Mouse (Mus musculus) heart, embryonic 11.5 days (tissue): Measurements from ENCODE around the gene Ctnnb1. TPM values are rescaled to one million over a fixed set of nuclear protein-coding genes. Genes with fewer than 3 reads are reported as not detected.

Experiments used
- ATAC-seq: fragments of 200-750 bp; cut with Nextera tagmentation; replicated peaks from 2 replicates; pipeline ENCODE4 v1.8.0; 2017; ENCODE audit warnings: moderate library complexity; ENCODE audit not compliant: insufficient number of reproducible peaks, low FRiP score, low TSS enrichment
- H3K27ac ChIP-seq: fragments of 300-500 bp; sonication (generic); 2 replicates; pipeline ENCODE4 v1.5.1; 2014; ENCODE audit warnings: mild to moderate bottlenecking, low read depth, low read length
- H3K27me3 ChIP-seq: fragments of 300-500 bp; sonication (generic); 2 replicates; pipeline ENCODE4 v1.6.1; 2014; ENCODE audit warnings: mild to moderate bottlenecking, low read length, mixed read lengths; ENCODE audit not compliant: control insufficient read depth, insufficient read depth
- H3K36me3 ChIP-seq: fragments of 300-500 bp; sonication (generic); 2 replicates; pipeline ENCODE4 v1.6.1; 2014; ENCODE audit warnings: mild to moderate bottlenecking, low read length, moderate library complexity, mixed read lengths; ENCODE audit not compliant: control insufficient read depth, insufficient read depth
- H3K4me1 ChIP-seq: fragments of 300-500 bp; sonication (generic); 2 replicates; pipeline ENCODE4 v1.6.1; 2014; ENCODE audit warnings: low read length; ENCODE audit not compliant: control insufficient read depth, insufficient read depth
- H3K4me2 ChIP-seq: fragments of 300-500 bp; sonication (generic); 2 replicates; pipeline ENCODE4 v1.6.1; 2014; ENCODE audit warnings: mild to moderate bottlenecking, moderate library complexity
- H3K4me3 ChIP-seq: fragments of 300-500 bp; sonication (generic); 2 replicates; pipeline ENCODE4 v1.5.1; 2014; ENCODE audit warnings: low read depth, low read length
- H3K9ac ChIP-seq: fragments of 300-500 bp; sonication (generic); 2 replicates; pipeline ENCODE4 v1.6.1; 2014; ENCODE audit warnings: mild to moderate bottlenecking, low read depth, low read length, moderate library complexity
- H3K9me3 ChIP-seq: fragments of 300-500 bp; sonication (generic); replicated peaks from 2 replicates; pipeline ENCODE4 v1.6.1; 2016; ENCODE audit warnings: low read length; ENCODE audit not compliant: control insufficient read depth
- WGBS: fragments of 180-500 bp; shearing (Covaris S2); extraction: QIAGEN DNeasy Blood & Tissue Kit; methylation state at CpG from one replicate; pipeline ENCODE4 v1.1.7; 2014; ENCODE audit not compliant: insufficient replicate concordance; 5-methylcytosine and 5-hydroxymethylcytosine counted together
- polyA plus RNA-seq: library from polyadenylated mRNA; unstranded; fragments of >200 nt; fragmentation: Nextera tagmentation; extraction: Ambion mirVana; gene quantifications from 2 replicates; pipeline ENCODE4 v1.2.1, GENCODE M21; 2014

Ctnnb1 gene
- polyA plus RNA-seq, 1 experiment from 2014 or later: 433 TPM

- H3K4me2 ChIP-seq: no peak overlapping the region
- no peak for ATAC-seq
- WGBS: 50% methylated on average over 9 of the region's 9 CpGs
Observed at GRCm38 (mm10) chr9:120988088-120988487, 59.1 kb downstream of the Ctnnb1 start.

GRCm38 (mm10) chr9:120989806-120990700, 61.0 kb downstream of the Ctnnb1 start:
- no peak overlapping the region for H3K4me2 ChIP-seq
- H3K36me3 ChIP-seq: no peaks in the 10 kb centered on the region
- H3K4me3 ChIP-seq: no peak overlapping the region
- ATAC-seq: no peak
- H3K9ac ChIP-seq: no peak overlapping the region
- H3K9me3 ChIP-seq: no peaks in the 10 kb centered on the region
- 73% methylated on average over 15 of the region's 15 CpGs for WGBS
- peaks cover 24% of the 10 kb centered on the region for H3K4me1 ChIP-seq
- H3K27ac ChIP-seq: no peak overlapping the region
- no peaks in the 10 kb centered on the region for H3K27me3 ChIP-seq

More at GRCm38 (mm10) chr9:120988088-120988487, 59.1 kb downstream of the Ctnnb1 start:
- H3K4me3 ChIP-seq: no peak overlapping the region
- no peaks in the 10 kb centered on the region for H3K27me3 ChIP-seq
- H3K27ac ChIP-seq: no peak overlapping the region
- no peaks in the 10 kb centered on the region for H3K9me3 ChIP-seq
- H3K36me3 ChIP-seq: no peaks in the 10 kb centered on the region
- no peak overlapping the region for H3K9ac ChIP-seq
- peaks cover 24% of the 10 kb centered on the region for H3K4me1 ChIP-seq

GRCm38 (mm10) chr9:120991801-120992200, 62.8 kb downstream of the Ctnnb1 start:
- H3K27ac ChIP-seq: no peak overlapping the region
- no peak overlapping the region for H3K4me2 ChIP-seq
- peaks cover 20% of the 10 kb centered on the region for H3K4me1 ChIP-seq
- no peaks in the 10 kb centered on the region for H3K36me3 ChIP-seq
- ATAC-seq: no peak
- H3K27me3 ChIP-seq: no peaks in the 10 kb centered on the region
- H3K9ac ChIP-seq: no peak overlapping the region
- no peaks in the 10 kb centered on the region for H3K9me3 ChIP-seq
- 67% methylated on average over 2 of the region's 2 CpGs for WGBS
- H3K4me3 ChIP-seq: no peak overlapping the region

- Histone ChIP-seq H3K4me2 (no peak overlapping the region), H3K4me1 (peaks cover 8% of the 10 kb centered on the region), H3K4me3 (no peak overlapping the region), H3K9ac (no peak overlapping the region), H3K27me3 (no peaks in the 10 kb centered on the region), H3K36me3 (no peaks in the 10 kb centered on the region), H3K9me3 (no peaks in the 10 kb centered on the region), H3K27ac (no peak overlapping the region)
- no peak for ATAC-seq
- 73% methylated on average over 10 of the region's 10 CpGs for WGBS
Observed at GRCm38 (mm10) chr9:120993004-120993403, 64.0 kb downstream of the Ctnnb1 start.

GRCm38 (mm10) chr9:120994223-120995155, 65.5 kb downstream of the Ctnnb1 start:
- 67% methylated on average over 15 of the region's 15 CpGs for WGBS
- Histone ChIP-seq H3K27ac (no peak overlapping the region), H3K4me1 (0 out of 2 replicates have a peak, but pooled peaks cover 3% of the 10 kb centered on the region), H3K9me3 (no peaks in the 10 kb centered on the region), H3K4me3 (no peak overlapping the region), H3K4me2 (no peak overlapping the region), H3K36me3 (no peaks in the 10 kb centered on the region), H3K27me3 (no peaks in the 10 kb centered on the region), H3K9ac (no peak overlapping the region)
- ATAC-seq: no peak

- ATAC-seq: no peak
- no peak overlapping the region for H3K27ac ChIP-seq
- H3K27me3 ChIP-seq: no peaks in the 10 kb centered on the region
- no peaks in the 10 kb centered on the region for H3K9me3 ChIP-seq
- no peak overlapping the region for H3K4me3 ChIP-seq
- H3K36me3 ChIP-seq: no peaks in the 10 kb centered on the region
- H3K9ac ChIP-seq: no peak overlapping the region
- H3K4me2 ChIP-seq: no peak overlapping the region
- 73% methylated on average over 11 of the region's 11 CpGs for WGBS
- H3K4me1 ChIP-seq: 0 out of 2 replicates have a peak, but pooled peaks cover 9% of the 10 kb centered on the region
Observed at GRCm38 (mm10) chr9:120998696-120999095, 69.7 kb downstream of the Ctnnb1 start.

- H3K27me3 ChIP-seq: no peaks in the 10 kb centered on the region
- no peak overlapping the region for H3K9ac ChIP-seq
- H3K27ac ChIP-seq: peak overlapping the region; percentile 73
- no peaks in the 10 kb centered on the region for H3K36me3 ChIP-seq
- no peak overlapping the region for H3K4me2 ChIP-seq
- no peak overlapping the region for H3K4me3 ChIP-seq
- ATAC-seq: no peak
- H3K9me3 ChIP-seq: no peaks in the 10 kb centered on the region
- 53% methylated on average over 7 of the region's 7 CpGs for WGBS
- H3K4me1 ChIP-seq: 0 out of 2 replicates have a peak, but pooled peaks cover 6% of the 10 kb centered on the region
Observed at GRCm38 (mm10) chr9:121000641-121001320, 71.8 kb downstream of the Ctnnb1 start.
